Mouse (Mus musculus): ENCODE measurements around the gene Pdlim4.

DNA sequence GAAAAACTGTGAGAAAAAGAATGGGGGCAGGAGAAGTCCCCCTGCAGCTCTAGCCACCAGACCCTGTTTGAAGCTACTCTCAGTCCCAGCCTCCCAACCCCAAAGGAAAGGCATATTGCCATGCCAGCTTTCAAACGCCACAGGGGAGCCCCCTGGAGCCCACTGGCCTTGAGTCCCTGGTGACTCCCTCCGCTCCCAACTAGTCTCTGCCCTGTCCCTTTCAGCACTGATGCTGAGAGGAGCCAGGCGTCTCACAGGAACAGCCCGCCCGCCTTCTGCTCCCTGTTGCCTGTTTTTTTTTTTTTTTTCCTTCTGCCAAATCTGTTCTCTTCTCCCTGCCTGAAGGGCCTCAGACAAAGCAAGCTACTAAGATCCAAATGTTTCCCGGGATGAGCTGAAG lies 10.2 kb downstream of the Pdlim4 start:
- TF ChIP-seq POLR2A (IDR thresholded peaks at IDR 0.05; ENCODE audit: control insufficient read depth, low read depth, low read length) (no peak), CTCF (IDR thresholded peaks at IDR 0.05; ENCODE audit: control insufficient read depth, insufficient read depth, insufficient replicate concordance, low read depth, low read length) (no peak)
